Mouse (Mus musculus) left cerebral cortex, adult 2 months (tissue): ENCODE measurements around the gene Card11. TPM values are rescaled to one million over a fixed set of nuclear protein-coding genes. Genes with fewer than 3 reads are reported as not detected.

Experiments
- DNase-seq, 2 experiments: peaks; one replicate each; pipeline ENCODE4 v3.0.0; 2021 to 2022; ENCODE audit warnings: low spot score in 2 of 2, mixed read lengths in 1 of 2; ENCODE audit errors: extremely low spot score in 1 of 2
- H3K27ac ChIP-seq: fragments of 200-600 bp; 2 replicates; pipeline ENCODE4 v1.8.1; 2022
- H3K4me3 ChIP-seq: fragments of 200-600 bp; 2 replicates; pipeline ENCODE4 v1.8.1; 2022
- CTCF ChIP-seq: fragments of 200-600 bp; IDR thresholded peaks from 2 replicates; pipeline ENCODE4 v1.8.1; 2022; ENCODE audit warnings: antibody characterized with exemption, mild to moderate bottlenecking, moderate library complexity
- intact Hi-C: fragments of 180-260 bp; cut with DNase I; formaldehyde crosslinking; loops from one replicate; pipeline ENCODE4 v1.15.1; 2025
- total RNA-seq, 2 experiments: library from RNA; stranded (reverse); gene quantifications; 2 replicates each; pipeline ENCODE4 v1.2.3; 2021

Gene Card11
- total RNA-seq, 2 experiments from 2014 or later: 0.18 to 0.33 TPM

- no peak overlapping the region for H3K4me3 ChIP-seq
- TF ChIP-seq CTCF: no peak
- H3K27ac ChIP-seq: no peak overlapping the region
- intact Hi-C loops: no loop called here
- DNase-seq: no peak
Measured at GRCm38 (mm10) chr5:140887871-140888270, 112.5 kb downstream of the Card11 start.

- no peak for TF ChIP-seq CTCF
- intact Hi-C loops: no loop called here
- DNase-seq: peak in 1 of 2 experiments; percentile 31
- H3K27ac ChIP-seq: no peak overlapping the region
- no peak overlapping the region for H3K4me3 ChIP-seq
Measured at GRCm38 (mm10) chr5:140884966-140885365, 115.4 kb downstream of the Card11 start.

GRCm38 (mm10) chr5:140882391-140882790 lies 118.0 kb downstream of the Card11 start:
- no peak for DNase-seq
- H3K4me3 ChIP-seq: no peak overlapping the region
- H3K27ac ChIP-seq: no peak overlapping the region
- intact Hi-C loops: no loop called here
- no peak for TF ChIP-seq CTCF

- no peak overlapping the region for H3K27ac ChIP-seq
- no peak for DNase-seq
- no peak for TF ChIP-seq CTCF
- no peak overlapping the region for H3K4me3 ChIP-seq
- intact Hi-C loops: no loop called here
Measured at GRCm38 (mm10) chr5:140880151-140880550, 120.2 kb downstream of the Card11 start.

GRCm38 (mm10) chr5:140878644-140879043 lies 121.7 kb downstream of the Card11 start:
- Histone ChIP-seq H3K4me3 (no peak overlapping the region), H3K27ac (no peak overlapping the region)
- no peak for DNase-seq
- peak; percentile 23 for TF ChIP-seq CTCF
- intact Hi-C loops: no loop called here

- Histone ChIP-seq H3K27ac (no peak overlapping the region), H3K4me3 (no peak overlapping the region)
- DNase-seq: no peak
- TF ChIP-seq CTCF: no peak
- intact Hi-C loops: loop anchor here (1.0 to 5.0 kb wide), 3 partner anchors 88 to 1448 kb away; no protein-coding TSS in a partner anchor
Measured at GRCm38 (mm10) chr5:140873736-140874307, 126.6 kb downstream of the Card11 start.

- no peak overlapping the region for H3K4me3 ChIP-seq
- intact Hi-C loops: loop anchor here (1.0 to 5.0 kb wide), 3 partner anchors 89 to 1449 kb away; no protein-coding TSS in a partner anchor
- H3K27ac ChIP-seq: no peak overlapping the region
- peak; percentile 14 for TF ChIP-seq CTCF
- DNase-seq: peak; percentile 22 to 36
Measured at GRCm38 (mm10) chr5:140873039-140873551, 127.3 kb downstream of the Card11 start.

GRCm38 (mm10) chr5:140872532-140873038 lies 127.8 kb downstream of the Card11 start:
- Histone ChIP-seq H3K4me3 (no peak overlapping the region), H3K27ac (no peak overlapping the region)
- DNase-seq: no peak
- no peak for TF ChIP-seq CTCF
- intact Hi-C loops: loop anchor here (1.0 to 5.0 kb wide), 3 partner anchors 90 to 1450 kb away; no protein-coding TSS in a partner anchor

- intact Hi-C loops: loop anchor here (5.0 kb wide), 2 partner anchors 91 to 1451 kb away; no protein-coding TSS in a partner anchor
- H3K4me3 ChIP-seq: no peak overlapping the region
- DNase-seq: no peak
- TF ChIP-seq CTCF: no peak
- H3K27ac ChIP-seq: no peak overlapping the region
Measured at GRCm38 (mm10) chr5:140871241-140871640, 129.1 kb downstream of the Card11 start.

- H3K4me3 ChIP-seq: no peak overlapping the region
- TF ChIP-seq CTCF: peak; percentile 84
- intact Hi-C loops: no loop called here
- no peak overlapping the region for H3K27ac ChIP-seq
- peak; percentile 43 to 63 for DNase-seq
Measured at GRCm38 (mm10) chr5:140869034-140869433, 131.3 kb downstream of the Card11 start.

- intact Hi-C loops: no loop called here
- no peak for DNase-seq
- Histone ChIP-seq H3K4me3 (no peak overlapping the region), H3K27ac (no peak overlapping the region)
- no peak; the same call in none of the 2 replicates for TF ChIP-seq CTCF
Measured at GRCm38 (mm10) chr5:140859730-140860129, 140.7 kb downstream of the Card11 start.

GRCm38 (mm10) chr5:140858335-140858734 lies 142.0 kb downstream of the Card11 start:
- TF ChIP-seq CTCF: peak; percentile 6
- intact Hi-C loops: no loop called here
- H3K27ac ChIP-seq: no peak overlapping the region
- no peak overlapping the region for H3K4me3 ChIP-seq
- DNase-seq: no peak
